Mouse (Mus musculus) CH12.LX (cell line): ENCODE results near the gene Ube2b. TPM values are rescaled to one million over a fixed set of nuclear protein-coding genes. Genes with fewer than 3 reads are reported as not detected.

Source experiments
- DNase-seq: peaks from one replicate; pipeline ENCODE4 v3.0.0-alpha.2; 2013; ENCODE audit errors: extremely low read depth
- H3K27ac ChIP-seq: 2 replicates; pipeline ENCODE4 v1.5.1; 2012; ENCODE audit warnings: low read depth, mild to moderate bottlenecking, control low read depth, moderate library complexity; ENCODE audit not compliant: insufficient read depth
- H3K27me3 ChIP-seq: replicated peaks from 2 replicates; pipeline ENCODE3; 2012; ENCODE audit warnings: inconsistent platforms
- H3K36me3 ChIP-seq, 2 experiments: replicated peaks in 1 of 2; 2 replicates each; pipeline versions ENCODE3 to v1.6.1; 2012; ENCODE audit warnings: inconsistent platforms in 1 of 2, low read length in 1 of 2, mild to moderate bottlenecking in 1 of 2, mixed read lengths in 1 of 2, moderate library complexity in 1 of 2; ENCODE audit not compliant: control insufficient read depth in 1 of 2, insufficient read depth in 1 of 2
- H3K4me1 ChIP-seq, 2 experiments: 2 replicates each; pipeline ENCODE4 v1.6.1; 2012; ENCODE audit warnings: inconsistent platforms in 1 of 2, moderate library complexity in 1 of 2; ENCODE audit not compliant: insufficient read depth in 2 of 2, control insufficient read depth in 1 of 2
- H3K4me2 ChIP-seq: 2 replicates; pipeline ENCODE4 v1.6.1; 2012; ENCODE audit warnings: low read depth, mild to moderate bottlenecking, control low read depth; ENCODE audit not compliant: poor library complexity, insufficient read depth, severe bottlenecking
- H3K4me3 ChIP-seq, 3 experiments: fragments of 150-350 bp in 1 of 3; sonication (generic) in 1 of 3; replicated peaks in 1 of 3; 2 replicates each; pipeline versions ENCODE3 to v1.5.1; 2011 to 2012; ENCODE audit warnings: low read depth in 2 of 3, low read length in 2 of 3, mild to moderate bottlenecking in 2 of 3, moderate library complexity in 2 of 3, control low read depth in 1 of 3, improper control_type of control experiment in 1 of 3, inconsistent platforms in 1 of 3, mixed read lengths in 1 of 3; ENCODE audit not compliant: poor library complexity in 1 of 3
- H3K79me2 ChIP-seq: replicated peaks from 2 replicates; pipeline ENCODE4 v1.6.1; 2012; ENCODE audit warnings: mild to moderate bottlenecking, moderate library complexity; ENCODE audit not compliant: control insufficient read depth, poor library complexity, insufficient read depth, severe bottlenecking; ENCODE audit errors: extremely low read depth
- H3K9ac ChIP-seq: 2 replicates; pipeline ENCODE4 v1.6.1; 2012; ENCODE audit warnings: low read depth, mild to moderate bottlenecking, control low read depth, moderate library complexity; ENCODE audit not compliant: insufficient read depth
- H3K9me3 ChIP-seq: replicated peaks from 2 replicates; pipeline ENCODE3; 2012; ENCODE audit warnings: low read length, inconsistent platforms, mixed read lengths
- CHD1 ChIP-seq: IDR thresholded peaks from 2 replicates; pipeline ENCODE4 v1.6.1; 2012; ENCODE audit warnings: low read depth, low read length, improper control_type of control experiment, inconsistent platforms
- ELF1 ChIP-seq: IDR thresholded peaks from 2 replicates; pipeline ENCODE4 v1.6.1; 2014; ENCODE audit warnings: low read depth, mild to moderate bottlenecking, inconsistent platforms, low read length, improper control_type of control experiment
- HCFC1 ChIP-seq: IDR thresholded peaks from 2 replicates; pipeline ENCODE4 v1.6.1; 2012; ENCODE audit warnings: low read depth, mild to moderate bottlenecking, inconsistent platforms, low read length, improper control_type of control experiment
- MAFK ChIP-seq: IDR thresholded peaks from 2 replicates; pipeline ENCODE4 v1.6.1; 2011; ENCODE audit warnings: low read length, improper control_type of control experiment; ENCODE audit not compliant: insufficient replicate concordance
- MYC ChIP-seq: IDR thresholded peaks from 2 replicates; pipeline ENCODE4 v1.6.1; 2011; ENCODE audit warnings: low read depth, mild to moderate bottlenecking, improper control_type of control experiment, low read length
- NELFE ChIP-seq: IDR thresholded peaks from 2 replicates; pipeline ENCODE4 v1.6.1; 2011; ENCODE audit warnings: low read depth, low read length, improper control_type of control experiment
- PAX5 ChIP-seq: IDR thresholded peaks from 2 replicates; pipeline ENCODE4 v1.6.1; 2012; ENCODE audit warnings: low read length, inconsistent platforms, mixed read lengths
- POLR2A ChIP-seq: IDR thresholded peaks from 2 replicates; pipeline ENCODE4 v1.6.1; 2011; ENCODE audit warnings: low read depth, mild to moderate bottlenecking, improper control_type of control experiment, low read length
- RAD21 ChIP-seq: IDR thresholded peaks from 2 replicates; pipeline ENCODE4 v1.6.1; 2011; ENCODE audit warnings: low read depth, mild to moderate bottlenecking, low read length, improper control_type of control experiment, moderate library complexity
- RCOR1 ChIP-seq: conservative IDR thresholded peaks from 2 replicates; pipeline ENCODE4 v1.6.1; 2012; ENCODE audit warnings: low read depth, mild to moderate bottlenecking, inconsistent platforms, low read length, improper control_type of control experiment
- SIN3A ChIP-seq: IDR thresholded peaks from 2 replicates; pipeline ENCODE4 v1.6.1; 2012; ENCODE audit warnings: low read length, improper control_type of control experiment, inconsistent platforms
- TBP ChIP-seq: conservative IDR thresholded peaks from 2 replicates; pipeline ENCODE4 v1.6.1; 2011; ENCODE audit warnings: low read depth, low read length, improper control_type of control experiment
- USF2 ChIP-seq: conservative IDR thresholded peaks from 2 replicates; pipeline ENCODE4 v1.6.1; 2011; ENCODE audit warnings: low read depth, low read length, improper control_type of control experiment
- ZMIZ1 ChIP-seq: IDR thresholded peaks from 2 replicates; pipeline ENCODE4 v1.6.1; 2012; ENCODE audit warnings: low read depth, mild to moderate bottlenecking, inconsistent platforms, low read length, improper control_type of control experiment
- ZNF384 ChIP-seq: IDR thresholded peaks from 2 replicates; pipeline ENCODE4 v1.6.1; 2012; ENCODE audit warnings: low read depth, low read length, improper control_type of control experiment, inconsistent platforms
- dilution Hi-C: fragments of 300-500 bp; cut with MboI; formaldehyde crosslinking; loops from 2 replicates; pipeline ENCODE4 v1.14.3; 2020; ENCODE audit warnings: low sequenced_read_pairs; ENCODE audit not compliant: extremely low pct_unique_long_range_greater_than_20kb, extremely low pct_ligation_motif_present
- in situ Hi-C: fragments of 300-500 bp; cut with MboI; formaldehyde crosslinking; loops from 3 replicates; pipeline ENCODE4 v1.14.3; 2019; ENCODE audit warnings: low sequenced_read_pairs, low pct_ligation_motif_present, low pct_unique_long_range_greater_than_20kb, mixed read lengths
- polyA plus RNA-seq: library from polyadenylated mRNA; unstranded; fragments of >175 nt; gene quantifications from 2 replicates; pipeline ENCODE4 v1.2.1, GENCODE M21; 2012; ENCODE audit warnings: low read depth; ENCODE audit not compliant: insufficient read length
- total RNA-seq, 2 experiments: library from RNA; depleted of rRNA; stranded (reverse); fragments of 300-350 nt in 1 of 2; fragments of >200 nt in 1 of 2; gene quantifications; 2 replicates each; pipeline ENCODE4 v1.2.3; 2012 to 2014

Gene Ube2b
- total and polyA plus RNA-seq, 3 experiments, result 76.7 to 278 (median 230) TPM

- H3K27ac ChIP-seq, result peak overlapping the region; percentile 1; the same call in 1 of the 2 replicates
- peak overlapping the region; percentile 41 for H3K9ac ChIP-seq
- H3K9me3 ChIP-seq, result no peaks in the 10 kb centered on the region
- TF ChIP-seq HCFC1 (no peak), TBP (0 out of 2 replicates have a peak, but pooled peaks have one; percentile 26), ELF1 (peak; percentile 52), CHD1 (peak; percentile 90; the same call in 1 of the 2 replicates), NELFE (no peak), MYC (no peak)
- peaks cover 13 to 20% of the 10 kb centered on the region in 2 experiments for H3K36me3 ChIP-seq
- no peak for DNase-seq
- H3K4me3 ChIP-seq, result peak overlapping the region in 1 of 3 experiments; percentile 34
- peaks cover 42% of the 10 kb centered on the region for H3K79me2 ChIP-seq
- H3K4me2 ChIP-seq, result peak overlapping the region; percentile 63
- no peaks in the 10 kb centered on the region for H3K27me3 ChIP-seq
- dilution Hi-C loops (no loop called here), in situ Hi-C loops (no loop called here)
- peaks cover 10 to 58% of the 10 kb centered on the region in 2 experiments; a peak in 3 of 4 replicates for H3K4me1 ChIP-seq
Measured at GRCm38 (mm10) chr11:52001341-52001740, 779 bp upstream of the Ube2b start.

- no peak for TF ChIP-seq POLR2A
- no peak for TF ChIP-seq HCFC1
- TF ChIP-seq PAX5, result no peak
- TF ChIP-seq TBP, result no peak
- no peak for TF ChIP-seq MAFK
- no peak for TF ChIP-seq USF2
- TF ChIP-seq ZNF384, result no peak
- TF ChIP-seq RAD21, result no peak; the same call in 1 of the 2 replicates
- TF ChIP-seq RCOR1, result 0 out of 2 replicates have a peak, but pooled peaks have one; percentile 16
- peak; percentile 1; the same call in 1 of the 2 replicates for TF ChIP-seq SIN3A
- TF ChIP-seq ZMIZ1, result no peak; the same call in 1 of the 2 replicates
- Histone ChIP-seq H3K4me1 (peaks cover 7 to 54% of the 10 kb centered on the region in 2 experiments; a peak in 3 of 4 replicates), H3K36me3 (peaks cover 24 to 33% of the 10 kb centered on the region in 2 experiments), H3K4me2 (peak overlapping the region; percentile 85), H3K9me3 (no peaks in the 10 kb centered on the region), H3K4me3 (peak overlapping the region; percentile 76 to 95 (median 88)), H3K27me3 (no peaks in the 10 kb centered on the region), H3K9ac (peak overlapping the region; percentile 96), H3K27ac (peak overlapping the region; percentile 57), H3K79me2 (peaks cover 51% of the 10 kb centered on the region)
- dilution Hi-C loops (no loop called here), in situ Hi-C loops (loop anchor here (10.0 kb wide), 1 partner anchor 305 kb away; no protein-coding TSS in a partner anchor)
- peak; percentile 43 for DNase-seq
Measured at GRCm38 (mm10) chr11:51999611-52000289, 812 bp downstream of the Ube2b start.
